Mouse (Mus musculus) ES-CJ7 (cell line): ENCODE measurements around the gene Ess2.

Experiments used
- DNase-seq: peaks from one replicate; pipeline ENCODE4 v3.0.0; 2011; ENCODE audit warnings: low read depth, low spot score

The Ess2 gene

GRCm38 (mm10) chr16:17921325-17922162 is 10.4 kb upstream of the Ess2 start:
- peak; percentile 98 for DNase-seq

- no peak for DNase-seq
These were observed 9.4 kb upstream of the Ess2 start for GRCm38 (mm10) chr16:17920586-17920985.

GRCm38 (mm10) chr16:17914307-17915249 is 3.4 kb upstream of the Ess2 start, which contains the start of gene Gsc2:
Gene Gsc2 (minus strand): TSS chr16:17915059.
- DNase-seq = peak; percentile 62

- DNase-seq = no peak
These were observed 12.7 kb downstream of the Ess2 start, which contains the start of the genes Dgcr2 and Tssk2 for GRCm38 (mm10) chr16:17898462-17898861. Gene Dgcr2 (minus strand): TSS chr16:17898562. Gene Tssk2 (plus strand): TSS chr16:17898637.

- DNase-seq = no peak
These were observed 15.1 kb downstream of the Ess2 start for GRCm38 (mm10) chr16:17896091-17896490.

GRCm38 (mm10) chr16:17893923-17894322 is 17.2 kb downstream of the Ess2 start, which contains the start of gene Tssk1:
Gene Tssk1 (plus strand): TSS chr16:17894223.
- DNase-seq = no peak

GRCm38 (mm10) chr16:17892606-17893005 is 18.5 kb downstream of the Ess2 start:
- no peak for DNase-seq

GRCm38 (mm10) chr16:17891567-17891959 is 19.6 kb downstream of the Ess2 start, which contains the start of gene Gm20518:
Gene Gm20518 (minus strand): TSS chr16:17891671.
- peak; percentile 97 for DNase-seq

- peak; percentile 31 for DNase-seq
These were observed 20.1 kb downstream of the Ess2 start for GRCm38 (mm10) chr16:17890917-17891566.

GRCm38 (mm10) chr16:17890342-17890727 is 20.8 kb downstream of the Ess2 start:
- DNase-seq = no peak

- DNase-seq = no peak
These were observed 21.3 kb downstream of the Ess2 start for GRCm38 (mm10) chr16:17889689-17890341.

GRCm38 (mm10) chr16:17884116-17884515 is 27.0 kb downstream of the Ess2 start:
- DNase-seq = peak; percentile 62

- DNase-seq = no peak
These were observed 29.0 kb downstream of the Ess2 start for GRCm38 (mm10) chr16:17882196-17882595.

- DNase-seq = no peak
These were observed 31.6 kb downstream of the Ess2 start for GRCm38 (mm10) chr16:17879571-17879970.

- DNase-seq = no peak
These were observed 35.1 kb downstream of the Ess2 start for GRCm38 (mm10) chr16:17876096-17876495.

GRCm38 (mm10) chr16:17875174-17875573 is 36.0 kb downstream of the Ess2 start:
- DNase-seq = no peak

- DNase-seq = no peak
These were observed 38.2 kb downstream of the Ess2 start for GRCm38 (mm10) chr16:17872995-17873394.

GRCm38 (mm10) chr16:17871248-17871647 is 39.9 kb downstream of the Ess2 start:
- no peak for DNase-seq

GRCm38 (mm10) chr16:17865770-17866169 is 45.4 kb downstream of the Ess2 start:
- peak; percentile 75 for DNase-seq

- DNase-seq = no peak
These were observed 45.9 kb downstream of the Ess2 start for GRCm38 (mm10) chr16:17865293-17865692.

GRCm38 (mm10) chr16:17858592-17858991 is 52.6 kb downstream of the Ess2 start:
- peak; percentile 50 for DNase-seq
